Mouse (Mus musculus) hindbrain, embryonic 10.5 days (tissue): ENCODE data around the gene Mettl23. TPM values are rescaled to one million over a fixed set of nuclear protein-coding genes. Genes with fewer than 3 reads are reported as not detected.

Experiments used
- polyA plus RNA-seq: library from polyadenylated mRNA; unstranded; fragments of >200 nt; fragmentation: Nextera tagmentation; extraction: Ambion mirVana; gene quantifications from 2 replicates; pipeline ENCODE4 v1.2.1, GENCODE M21; 2016

The Mettl23 gene
- polyA plus RNA-seq, 1 experiment from 2014 or later = 62.3 TPM

Other genes with a start within 250 kb of the Mettl23 start
- 3.8 and 6.6 TPM in 2 replicates for gene Rhbdf2, start 216.3 kb upstream of the Mettl23 start, polyA plus RNA-seq
- 0.47 and 1.2 TPM in 2 replicates for gene Prcd, start 189.7 kb upstream of the Mettl23 start, polyA plus RNA-seq
- 3.5 and 3.8 TPM in 2 replicates for gene Cygb, start 189.0 kb upstream of the Mettl23 start, polyA plus RNA-seq
- not detected in 2 replicates for gene St6galnac1, start 67.8 kb upstream of the Mettl23 start, polyA plus RNA-seq
- 30.6 and 71.7 TPM in 2 replicates for gene Mxra7, start 15.2 kb upstream of the Mettl23 start, polyA plus RNA-seq
- gene Jmjd6, start 171 bp downstream of the Mettl23 start, polyA plus RNA-seq = 93.4 and 96.9 TPM in 2 replicates
- 25.6 and 27.5 TPM in 2 replicates for gene Mfsd11, start 9.2 kb downstream of the Mettl23 start, polyA plus RNA-seq
- gene Srsf2, start 9.8 kb downstream of the Mettl23 start, polyA plus RNA-seq = 818 and 839 TPM in 2 replicates
- 6.3 and 12.8 TPM in 2 replicates for gene Mgat5b, start 75.6 kb downstream of the Mettl23 start, polyA plus RNA-seq